Mouse (Mus musculus) adrenal gland, postnatal 10 days (tissue): Measurements from ENCODE around the gene Rgs9bp. TPM values are rescaled to one million over a fixed set of nuclear protein-coding genes. Genes with fewer than 3 reads are reported as not detected.
"Not testable (repeated sequence)": the region's sequence is repeated elsewhere in the genome, so short reads cannot be mapped to it uniquely, and the experiment has no call there.

Experiments
- DNase-seq: peaks from one replicate; pipeline ENCODE4 v3.0.0; 2021; ENCODE audit warnings: mixed read lengths
- total RNA-seq, 2 experiments: library from RNA; stranded (reverse); gene quantifications; 2 replicates each; pipeline ENCODE4 v1.2.3; 2021

The Rgs9bp gene
- total RNA-seq, 2 experiments from 2014 or later = 0.51 to 0.88 TPM

DNA sequence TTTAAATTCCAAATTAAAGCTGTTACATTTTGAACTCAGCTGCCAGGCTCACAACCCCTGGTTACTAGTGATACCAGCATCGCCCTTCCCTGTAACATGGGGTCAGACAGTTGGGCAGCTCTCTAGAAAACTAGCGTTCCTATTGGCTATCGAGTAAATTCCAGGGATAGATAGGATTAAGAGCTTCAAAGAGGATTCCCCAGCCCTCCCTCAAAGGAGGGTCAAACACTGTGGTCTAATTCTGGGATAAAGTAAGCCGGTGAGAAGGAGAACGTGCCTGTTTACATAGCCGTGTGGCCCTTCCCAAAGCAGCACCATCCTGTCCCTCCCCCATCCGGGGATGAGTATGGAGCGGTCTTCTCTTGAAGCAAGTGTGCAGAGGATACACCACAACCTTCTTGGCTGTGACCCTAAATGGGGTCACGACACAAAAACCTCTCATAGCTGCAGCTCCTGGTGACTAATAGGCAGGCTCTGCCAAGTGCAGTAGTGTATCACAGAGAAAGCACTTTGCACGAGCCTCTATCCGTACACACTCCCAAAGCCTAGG lies 1.8 kb downstream of the Rgs9bp start:
- no peak for DNase-seq

GRCm38 (mm10) chr7:35582719-35583118 lies 2.7 kb downstream of the Rgs9bp start:
- DNase-seq = no peak

DNA sequence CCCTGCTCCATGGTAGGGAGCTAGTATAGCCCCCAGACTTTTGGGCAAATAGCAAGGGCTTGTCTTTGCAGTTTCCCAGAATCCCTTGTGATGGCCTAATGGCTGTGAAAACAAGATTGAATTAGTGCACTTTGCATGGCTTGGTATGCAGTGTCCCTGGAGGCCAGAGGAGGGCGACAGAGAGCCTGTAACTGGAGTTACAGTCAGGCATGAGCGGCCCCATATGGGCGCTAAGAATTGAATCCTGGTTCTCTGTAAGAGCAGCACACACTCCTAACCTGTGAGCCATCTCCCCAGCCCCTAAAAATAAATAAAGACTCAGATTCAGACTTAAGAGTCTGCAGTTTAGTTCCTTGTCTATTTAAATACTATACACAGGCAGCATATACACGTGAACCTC lies 5.5 kb downstream of the Rgs9bp start:
- peak; percentile 64 for DNase-seq

- DNase-seq = not testable (repeated sequence)
These were observed 14.5 kb downstream of the Rgs9bp start for GRCm38 (mm10) chr7:35570883-35571282.

DNA sequence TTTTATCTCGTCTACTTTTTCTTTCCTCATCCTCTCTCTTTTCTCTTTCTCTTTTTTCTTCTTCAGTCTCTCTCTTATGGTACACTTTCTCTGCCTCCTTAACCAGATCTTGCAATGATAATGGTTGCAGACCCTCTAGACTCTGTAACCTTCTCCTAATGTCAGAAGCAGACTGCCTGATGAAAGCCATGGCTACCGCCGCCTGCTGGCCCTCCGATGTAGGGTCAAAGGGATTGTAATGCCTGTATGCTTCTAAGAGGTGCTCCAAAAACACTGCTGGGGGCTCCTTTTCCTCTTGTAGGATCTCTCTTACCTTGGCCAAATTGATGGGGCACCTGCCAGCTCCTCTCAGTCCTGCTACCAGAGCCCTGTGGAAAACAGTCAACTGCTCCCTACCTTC lies 15.7 kb downstream of the Rgs9bp start:
- not testable (repeated sequence) for DNase-seq

DNA sequence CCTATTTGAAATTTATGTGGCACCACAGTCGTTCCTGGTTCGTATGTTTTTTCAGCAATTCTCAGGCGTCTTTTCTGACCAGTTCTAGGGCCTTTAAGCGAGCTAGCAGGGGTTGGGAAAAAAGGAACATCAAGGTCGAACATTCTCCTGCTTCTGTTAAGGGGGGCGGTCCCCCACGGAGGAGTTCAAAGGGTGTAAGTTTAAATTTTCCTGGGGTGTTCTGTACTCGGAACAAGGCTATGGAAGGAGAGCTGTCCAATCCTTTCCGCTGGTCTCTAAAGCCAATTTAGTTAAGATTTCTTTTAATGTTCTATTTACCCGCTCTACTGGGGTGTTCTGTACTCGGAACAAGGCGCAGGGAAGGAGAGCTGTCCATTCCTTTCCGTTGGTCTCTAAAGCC lies 19.4 kb downstream of the Rgs9bp start:
- not testable (repeated sequence) for DNase-seq

- DNase-seq = not testable (repeated sequence)
These were observed 20.5 kb downstream of the Rgs9bp start for GRCm38 (mm10) chr7:35564872-35565271.

DNA sequence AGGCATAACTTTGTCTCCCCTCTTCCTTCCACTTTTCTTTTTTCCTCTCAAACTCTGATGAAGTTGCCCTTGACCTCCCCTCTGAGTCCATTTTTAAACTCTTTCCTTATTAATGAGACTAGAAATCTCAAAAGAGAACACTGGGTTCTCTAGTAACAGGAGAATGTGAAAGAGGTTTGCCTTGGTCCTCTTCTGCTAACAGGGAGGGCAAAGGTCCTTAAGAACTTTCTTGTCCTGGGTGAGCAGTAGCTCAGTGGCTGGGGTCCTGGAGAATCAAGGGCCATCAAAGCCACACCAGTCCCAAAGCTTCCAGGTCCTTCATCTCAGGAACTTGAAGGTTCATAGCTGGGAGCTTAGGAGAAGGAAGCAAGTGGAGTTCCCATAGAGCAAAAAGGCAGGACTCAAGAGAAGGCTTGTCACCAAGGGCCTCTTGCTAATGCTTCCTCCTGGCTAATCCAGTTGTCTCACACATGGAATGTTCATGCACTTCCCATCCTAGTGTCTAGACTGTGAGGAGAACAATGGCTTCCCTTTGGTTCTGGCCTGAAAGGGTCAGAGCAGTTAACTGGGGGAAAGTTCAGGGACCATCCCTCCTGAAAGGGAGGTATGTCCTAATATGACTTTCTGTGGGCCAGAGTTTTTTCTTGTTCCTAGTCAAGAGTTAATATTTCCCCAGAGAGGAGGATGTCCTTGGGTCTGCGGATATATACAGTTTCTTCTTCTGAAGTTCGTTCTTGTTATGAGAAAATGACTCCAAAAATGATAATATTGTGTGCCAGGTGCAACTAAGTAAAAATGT lies 21.1 kb downstream of the Rgs9bp start:
- no peak for DNase-seq

GRCm38 (mm10) chr7:35563071-35563470 lies 22.3 kb downstream of the Rgs9bp start:
- no peak for DNase-seq

GRCm38 (mm10) chr7:35559838-35560237 lies 25.5 kb downstream of the Rgs9bp start:
- no peak for DNase-seq

DNA sequence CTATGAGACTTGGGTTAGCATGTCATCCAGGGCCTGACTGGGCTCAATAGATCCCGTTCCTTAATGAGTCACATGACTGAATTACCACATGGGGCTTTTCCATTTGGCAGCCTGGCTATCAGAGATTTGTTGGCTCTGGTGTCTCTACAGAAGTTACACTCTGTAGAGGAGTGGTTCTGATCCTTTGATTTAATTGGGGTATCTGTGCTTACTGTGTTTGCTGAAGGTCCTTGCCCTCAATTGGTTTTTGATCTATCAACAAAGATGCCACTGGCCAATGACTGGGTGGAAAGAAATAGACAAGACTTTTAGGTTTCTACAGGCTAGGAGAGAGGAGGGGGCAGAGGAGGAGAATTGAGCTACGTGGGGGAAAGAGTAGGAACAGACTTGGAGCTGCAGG lies 26.7 kb downstream of the Rgs9bp start:
- peak; percentile 27 for DNase-seq

- DNase-seq = no peak
These were observed 27.8 kb downstream of the Rgs9bp start for GRCm38 (mm10) chr7:35557577-35557976.

- no peak for DNase-seq
These were observed 28.5 kb downstream of the Rgs9bp start for GRCm38 (mm10) chr7:35556905-35557304.

DNA sequence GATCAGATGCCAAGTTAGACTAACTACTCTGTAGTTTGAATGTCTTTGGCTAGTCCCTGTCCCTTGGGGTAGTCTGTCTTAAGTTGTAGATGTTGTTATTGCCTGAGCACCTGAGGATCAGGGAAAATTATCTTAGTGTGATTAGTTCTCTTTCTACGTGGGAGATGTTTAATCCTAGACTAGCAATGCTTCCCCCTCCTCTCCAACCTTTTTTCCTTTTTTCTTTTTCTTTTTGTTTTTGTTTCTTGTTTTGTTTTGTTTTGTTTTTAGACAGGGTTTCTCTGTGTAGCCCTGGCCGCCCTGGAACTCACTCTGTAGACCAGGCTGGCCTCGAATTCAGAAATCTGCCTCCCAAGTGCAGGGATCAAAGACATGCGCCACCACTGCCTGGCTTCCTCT lies 29.2 kb downstream of the Rgs9bp start, which contains the start of gene Nudt19:
Gene Nudt19, minus strand, starts transcription at position 100 of the 399 bp plus-strand sequence.
- no peak for DNase-seq

GRCm38 (mm10) chr7:35555224-35556204 lies 29.9 kb downstream of the Rgs9bp start:
- DNase-seq = peak; percentile 93

GRCm38 (mm10) chr7:35554605-35555175 lies 30.7 kb downstream of the Rgs9bp start:
- peak; percentile 41 for DNase-seq

- peak; percentile 51 for DNase-seq
These were observed 31.4 kb downstream of the Rgs9bp start for GRCm38 (mm10) chr7:35553751-35554604.

DNA sequence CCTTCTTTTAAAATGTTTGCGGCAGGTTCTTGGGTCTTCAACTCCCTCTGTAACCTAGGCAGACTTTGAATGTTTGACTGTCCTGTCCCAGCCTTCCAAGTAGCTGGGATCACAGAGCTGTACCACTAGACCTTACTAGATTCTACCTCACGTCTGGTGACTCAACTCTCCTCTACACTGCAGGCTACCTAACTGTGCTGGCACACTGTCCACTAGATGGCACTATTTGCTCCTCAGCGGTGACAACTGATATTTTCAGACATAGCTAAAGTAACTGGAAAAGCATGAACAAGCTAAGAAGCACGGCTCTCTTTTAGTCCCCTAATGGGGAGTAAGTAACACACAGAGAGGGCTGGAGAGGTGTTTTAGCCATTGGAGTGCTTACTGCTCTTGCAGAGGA lies 39.5 kb downstream of the Rgs9bp start:
- peak; percentile 67 for DNase-seq

DNA sequence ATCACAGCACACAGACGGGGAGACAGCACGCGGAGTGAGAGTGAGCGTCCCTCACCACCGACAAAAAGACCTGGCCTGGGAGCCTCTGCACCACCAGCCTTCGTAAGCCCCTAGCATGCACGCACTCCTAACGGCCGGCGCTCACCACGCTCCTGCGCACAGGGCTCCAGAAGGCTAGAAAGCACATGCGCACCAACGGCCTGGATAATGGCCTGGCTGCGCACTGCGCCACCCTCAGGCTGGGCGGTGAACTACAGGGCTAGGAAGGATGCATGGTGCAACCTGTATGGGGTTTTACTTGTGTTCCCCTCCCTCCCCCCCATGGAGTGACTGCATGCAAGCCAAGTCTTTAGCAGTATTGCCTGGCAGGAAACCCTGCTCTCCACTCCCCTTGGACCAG lies 47.8 kb downstream of the Rgs9bp start, which contains the start of gene Tdrd12:
Gene Tdrd12, minus strand, starts transcription at position 184 of the 400 bp plus-strand sequence.
- no peak for DNase-seq

DNA sequence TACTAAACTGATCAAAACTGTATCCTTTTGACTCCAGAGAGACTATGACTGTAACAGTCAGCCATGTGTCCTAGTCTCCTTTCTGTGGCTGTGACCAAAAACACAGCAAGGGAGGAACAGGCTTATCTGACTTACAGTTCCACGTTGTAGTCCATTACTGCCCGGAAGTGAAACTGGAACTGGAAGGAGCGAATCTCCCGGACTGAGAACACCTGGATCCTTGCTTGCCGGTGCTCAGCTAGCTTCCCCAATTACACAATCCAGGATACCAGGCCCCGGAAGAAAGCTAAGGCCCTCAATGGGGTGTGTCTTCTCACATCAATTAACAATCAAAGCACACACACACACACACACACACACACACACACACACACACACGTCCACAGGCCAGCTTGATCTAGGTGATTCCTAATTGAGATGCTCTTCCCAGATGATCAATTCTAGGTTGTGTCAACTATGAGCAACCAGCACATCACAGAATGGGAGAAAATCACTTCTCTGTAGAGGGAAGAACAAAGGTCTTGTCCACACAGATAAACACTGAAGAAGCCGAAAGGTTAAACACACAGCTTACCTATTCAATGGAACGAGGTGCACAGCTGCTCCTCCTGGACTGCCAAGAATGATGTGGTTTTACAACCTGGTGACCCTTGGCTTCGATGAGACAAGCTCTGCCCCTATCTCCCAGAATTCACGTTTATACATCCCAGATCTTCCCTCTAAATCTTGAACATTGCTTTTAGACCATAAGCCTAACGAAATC lies 49.5 kb downstream of the Rgs9bp start:
- DNase-seq = no peak
